Mouse (Mus musculus): ENCODE results near the gene Fgfr2. TPM values are rescaled to one million over a fixed set of nuclear protein-coding genes. Genes with fewer than 3 reads are reported as not detected.

Gene Fgfr2
- polyA plus RNA-seq, 1 experiment from 2014 or later = 104 TPM

DNA sequence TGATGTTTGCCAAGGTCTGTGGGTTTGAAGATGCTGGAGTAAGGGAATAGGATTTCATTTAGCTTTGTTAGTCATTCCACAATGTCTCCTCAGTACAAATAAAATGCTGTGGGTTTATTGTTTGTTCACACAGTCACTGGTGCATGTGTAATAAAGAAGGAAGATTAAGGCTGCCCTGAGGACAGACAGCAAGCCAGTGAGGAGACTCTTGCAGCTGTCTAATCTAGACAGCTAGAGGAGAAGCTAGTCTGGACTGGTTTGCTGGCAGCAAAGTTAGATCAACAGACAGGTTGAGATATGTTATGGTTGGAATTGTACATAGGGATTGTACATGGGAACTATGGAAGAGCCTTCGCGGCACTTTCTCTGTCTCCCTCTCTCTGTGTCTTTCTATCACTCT, 2115.9 kb downstream of the Fgfr2 start:
- no peaks in the 10 kb centered on the region for H3K27me3 ChIP-seq (replicated peaks)
- no peaks in the 10 kb centered on the region for H3K9me3 ChIP-seq
- no peaks in the 10 kb centered on the region for H3K36me3 ChIP-seq
- no peak overlapping the region for H3K27ac ChIP-seq
- H3K4me2 ChIP-seq = no peak overlapping the region
- H3K9ac ChIP-seq = no peak overlapping the region
- 95% methylated on average over 2 of the region's 2 CpGs for WGBS
- no peak overlapping the region for H3K4me3 ChIP-seq (replicated peaks)
- no peak for ATAC-seq (ENCODE audit: insufficient read depth, low FRiP score, low read depth)
- no peaks in the 10 kb centered on the region for H3K4me1 ChIP-seq

GRCm38 (mm10) chr7:131004071-131004470, 2119.1 kb downstream of the Fgfr2 start:
- Histone ChIP-seq H3K27me3 (replicated peaks) (no peaks in the 10 kb centered on the region), H3K4me3 (replicated peaks) (no peak overlapping the region), H3K4me1 (peaks cover 5% of the 10 kb centered on the region; the same call in 1 of the 2 replicates), H3K9me3 (no peaks in the 10 kb centered on the region), H3K9ac (no peak overlapping the region), H3K4me2 (no peak overlapping the region), H3K36me3 (no peaks in the 10 kb centered on the region), H3K27ac (no peak overlapping the region)
- WGBS = 84% methylated on average over 5 of the region's 5 CpGs
- ATAC-seq (ENCODE audit: insufficient read depth, low FRiP score, low read depth) = no peak

- no peak overlapping the region for H3K4me3 ChIP-seq (replicated peaks)
Observed at GRCm38 (mm10) chr7:131001976-131002726, 2121.0 kb downstream of the Fgfr2 start.

GRCm38 (mm10) chr7:130993907-130994306, 2129.2 kb downstream of the Fgfr2 start:
- Histone ChIP-seq H3K9ac (no peak overlapping the region), H3K9me3 (no peaks in the 10 kb centered on the region), H3K27me3 (replicated peaks) (no peaks in the 10 kb centered on the region), H3K4me3 (replicated peaks) (no peak overlapping the region), H3K4me1 (no peaks in the 10 kb centered on the region), H3K4me2 (no peak overlapping the region), H3K36me3 (no peaks in the 10 kb centered on the region), H3K27ac (no peak overlapping the region)
- ATAC-seq (ENCODE audit: insufficient read depth, low FRiP score, low read depth) = no peak
- 49% methylated on average over 8 of the region's 8 CpGs for whole genome bisulfite sequencing

More at GRCm38 (mm10) chr7:131001976-131002726, 2121.0 kb downstream of the Fgfr2 start:
- WGBS = 63% methylated on average over 12 of the region's 12 CpGs
- H3K9ac ChIP-seq = no peak overlapping the region
- peaks cover 5% of the 10 kb centered on the region; the same call in 1 of the 2 replicates for H3K4me1 ChIP-seq
- no peaks in the 10 kb centered on the region for H3K36me3 ChIP-seq
- no peaks in the 10 kb centered on the region for H3K27me3 ChIP-seq (replicated peaks)
- H3K4me2 ChIP-seq = no peak overlapping the region
- H3K9me3 ChIP-seq = no peaks in the 10 kb centered on the region
- H3K27ac ChIP-seq = no peak overlapping the region
- peak; percentile 91 for ATAC-seq (ENCODE audit: insufficient read depth, low FRiP score, low read depth)

GRCm38 (mm10) chr7:130991174-130991789, 2131.9 kb downstream of the Fgfr2 start:
- Histone ChIP-seq H3K27me3 (replicated peaks) (no peaks in the 10 kb centered on the region), H3K9ac (no peak overlapping the region), H3K4me1 (peaks cover 5% of the 10 kb centered on the region; the same call in 1 of the 2 replicates), H3K4me2 (no peak overlapping the region), H3K9me3 (no peaks in the 10 kb centered on the region), H3K36me3 (no peaks in the 10 kb centered on the region), H3K27ac (no peak overlapping the region), H3K4me3 (replicated peaks) (no peak overlapping the region)
- WGBS = 81% methylated on average over 13 of the region's 13 CpGs
- peak; percentile 14; the same call in 1 of the 2 replicates for ATAC-seq (ENCODE audit: insufficient read depth, low FRiP score, low read depth)

DNA sequence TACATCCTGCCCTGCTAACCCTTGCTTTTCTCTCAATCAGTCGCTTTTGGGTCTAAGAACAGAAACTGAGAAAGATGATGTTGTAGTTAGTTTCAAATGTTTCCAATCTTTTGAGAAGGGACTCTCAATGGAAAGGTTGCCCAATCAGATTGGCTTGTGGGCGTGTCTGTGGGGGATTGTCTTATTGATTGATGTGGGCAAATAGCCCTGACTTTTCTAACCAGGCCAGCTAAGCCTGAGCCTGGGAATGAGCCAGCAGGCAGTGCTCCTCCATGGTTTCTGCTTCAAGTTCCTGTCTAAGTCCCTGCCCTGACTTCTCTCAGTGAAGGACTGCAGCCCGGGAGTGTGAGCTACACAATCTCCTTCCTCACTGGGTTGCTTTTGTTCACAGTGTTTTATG, 2133.8 kb downstream of the Fgfr2 start:
- Histone ChIP-seq H3K4me1 (peaks cover 5% of the 10 kb centered on the region; the same call in 1 of the 2 replicates), H3K36me3 (no peaks in the 10 kb centered on the region), H3K4me2 (no peak overlapping the region), H3K9me3 (no peaks in the 10 kb centered on the region), H3K27me3 (replicated peaks) (no peaks in the 10 kb centered on the region), H3K27ac (no peak overlapping the region), H3K4me3 (replicated peaks) (no peak overlapping the region), H3K9ac (no peak overlapping the region)
- WGBS = 51% methylated on average over 3 of the region's 3 CpGs
- no peak for ATAC-seq (ENCODE audit: insufficient read depth, low FRiP score, low read depth)

DNA sequence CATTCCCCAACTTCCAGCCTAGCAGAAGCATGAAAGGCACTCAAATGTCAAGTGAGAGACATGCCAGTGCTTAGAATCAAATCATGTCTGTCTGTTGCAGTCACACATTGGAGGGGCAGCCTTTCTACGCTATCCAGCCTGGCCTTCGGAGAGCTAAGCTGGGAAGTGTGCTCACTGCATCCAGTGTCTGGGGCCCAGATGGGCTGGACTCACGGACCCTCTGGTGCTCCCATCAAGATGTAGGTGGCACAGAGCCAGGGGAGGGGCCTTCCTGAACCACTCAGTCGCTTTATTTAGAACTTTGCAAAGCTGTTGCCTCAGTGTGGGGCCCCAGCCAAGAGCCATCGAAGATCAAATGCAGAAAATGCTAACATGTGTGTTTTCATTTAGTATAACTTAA, 2135.0 kb downstream of the Fgfr2 start:
- H3K36me3 ChIP-seq = no peaks in the 10 kb centered on the region
- no peak overlapping the region for H3K4me2 ChIP-seq
- 45% methylated on average over 5 of the region's 5 CpGs for WGBS
- H3K9ac ChIP-seq = no peak overlapping the region
- no peak overlapping the region for H3K4me3 ChIP-seq (replicated peaks)
- ATAC-seq (ENCODE audit: insufficient read depth, low FRiP score, low read depth) = no peak
- no peak overlapping the region for H3K27ac ChIP-seq
- H3K27me3 ChIP-seq (replicated peaks) = no peaks in the 10 kb centered on the region
- H3K9me3 ChIP-seq = no peaks in the 10 kb centered on the region
- peaks cover 7% of the 10 kb centered on the region; the same call in 1 of the 2 replicates for H3K4me1 ChIP-seq

- no peak overlapping the region for H3K4me3 ChIP-seq (replicated peaks)
- no peak overlapping the region for H3K4me2 ChIP-seq
- ATAC-seq (ENCODE audit: insufficient read depth, low FRiP score, low read depth) = no peak; the same call in 1 of the 2 replicates
- H3K27ac ChIP-seq = no peak overlapping the region
- 54% methylated on average over 3 of the region's 3 CpGs for WGBS
- no peak overlapping the region for H3K9ac ChIP-seq
- H3K9me3 ChIP-seq = no peaks in the 10 kb centered on the region
- H3K4me1 ChIP-seq = peaks cover 15% of the 10 kb centered on the region
- no peaks in the 10 kb centered on the region for H3K36me3 ChIP-seq
- H3K27me3 ChIP-seq (replicated peaks) = no peaks in the 10 kb centered on the region
Observed at GRCm38 (mm10) chr7:130985716-130986115, 2137.4 kb downstream of the Fgfr2 start.

- Histone ChIP-seq H3K4me1 (peaks cover 15% of the 10 kb centered on the region), H3K9ac (no peak overlapping the region), H3K27ac (no peak overlapping the region), H3K4me3 (replicated peaks) (no peak overlapping the region), H3K9me3 (no peaks in the 10 kb centered on the region), H3K4me2 (no peak overlapping the region), H3K27me3 (replicated peaks) (no peaks in the 10 kb centered on the region), H3K36me3 (no peaks in the 10 kb centered on the region)
- ATAC-seq (ENCODE audit: insufficient read depth, low FRiP score, low read depth) = no peak
- 43% methylated on average over 12 of the region's 12 CpGs for whole genome bisulfite sequencing
Observed at GRCm38 (mm10) chr7:130985193-130985592, 2138.0 kb downstream of the Fgfr2 start.

GRCm38 (mm10) chr7:130984294-130984693, 2138.9 kb downstream of the Fgfr2 start:
- ATAC-seq (ENCODE audit: insufficient read depth, low FRiP score, low read depth) = no peak
- no peak overlapping the region for H3K4me2 ChIP-seq
- no peak overlapping the region for H3K9ac ChIP-seq
- WGBS = 75% methylated on average over 7 of the region's 7 CpGs
- no peak overlapping the region for H3K4me3 ChIP-seq (replicated peaks)
- H3K36me3 ChIP-seq = no peaks in the 10 kb centered on the region
- no peaks in the 10 kb centered on the region for H3K9me3 ChIP-seq
- no peak overlapping the region for H3K27ac ChIP-seq
- peaks cover 15% of the 10 kb centered on the region for H3K4me1 ChIP-seq
- no peaks in the 10 kb centered on the region for H3K27me3 ChIP-seq (replicated peaks)

DNA sequence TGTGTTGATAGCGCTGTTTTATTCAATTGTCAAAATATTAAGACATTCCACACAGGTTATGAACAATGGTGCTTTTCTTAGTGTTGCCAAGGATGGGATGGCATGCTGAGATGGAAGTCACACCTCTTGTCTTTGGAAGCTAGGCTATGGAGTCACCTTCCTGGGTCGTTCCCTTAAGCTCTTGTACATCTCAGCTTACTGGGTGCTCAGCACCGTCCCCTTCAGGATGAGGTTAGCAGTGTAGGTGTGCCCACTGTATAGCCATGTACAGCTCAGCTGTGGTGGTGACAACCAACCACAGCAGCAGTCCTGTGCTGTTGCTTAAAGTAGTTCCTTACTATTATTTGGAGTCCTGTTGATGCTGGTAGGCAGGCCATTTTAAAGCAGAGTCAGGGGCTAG, 2140.3 kb downstream of the Fgfr2 start:
- no peak overlapping the region for H3K9ac ChIP-seq
- H3K4me2 ChIP-seq = no peak overlapping the region
- no peak overlapping the region for H3K27ac ChIP-seq
- no peak overlapping the region for H3K4me3 ChIP-seq (replicated peaks)
- ATAC-seq (ENCODE audit: insufficient read depth, low FRiP score, low read depth) = no peak
- peaks cover 14% of the 10 kb centered on the region; the same call in 1 of the 2 replicates for H3K4me1 ChIP-seq
- no peaks in the 10 kb centered on the region for H3K27me3 ChIP-seq (replicated peaks)
- H3K36me3 ChIP-seq = no peaks in the 10 kb centered on the region
- no peaks in the 10 kb centered on the region for H3K9me3 ChIP-seq
- WGBS = 68% methylated on average over 3 of the region's 3 CpGs

- H3K9me3 ChIP-seq = no peaks in the 10 kb centered on the region
- ATAC-seq (ENCODE audit: insufficient read depth, low FRiP score, low read depth) = peak; percentile 69; the same call in 1 of the 2 replicates
- no peak overlapping the region for H3K4me3 ChIP-seq (replicated peaks)
- no peak overlapping the region for H3K4me2 ChIP-seq
- no peak overlapping the region for H3K27ac ChIP-seq
- peaks cover 17% of the 10 kb centered on the region; the same call in 1 of the 2 replicates for H3K4me1 ChIP-seq
- WGBS = 37% methylated on average over 4 of the region's 4 CpGs
- no peaks in the 10 kb centered on the region for H3K36me3 ChIP-seq
- H3K9ac ChIP-seq = no peak overlapping the region
- no peaks in the 10 kb centered on the region for H3K27me3 ChIP-seq (replicated peaks)
Observed at GRCm38 (mm10) chr7:130982371-130982770, 2140.8 kb downstream of the Fgfr2 start.
